Mouse (Mus musculus) CH12.LX (cell line): ENCODE measurements around the gene Gab1.

Experiments
- CTCF ChIP-seq, 2 experiments: IDR thresholded peaks in 1 of 2; conservative IDR thresholded peaks in 1 of 2; 2 replicates each; pipeline ENCODE4 v1.5.1; 2011 to 2012; ENCODE audit warnings: low read depth in 2 of 2, low read length in 2 of 2, improper control_type of control experiment in 1 of 2, inconsistent platforms in 1 of 2, mild to moderate bottlenecking in 1 of 2, moderate library complexity in 1 of 2
- MAFK ChIP-seq: IDR thresholded peaks from 2 replicates; pipeline ENCODE4 v1.6.1; 2011; ENCODE audit warnings: low read length, improper control_type of control experiment; ENCODE audit not compliant: insufficient replicate concordance
- RAD21 ChIP-seq: IDR thresholded peaks from 2 replicates; pipeline ENCODE4 v1.6.1; 2011; ENCODE audit warnings: low read depth, mild to moderate bottlenecking, low read length, improper control_type of control experiment, moderate library complexity
- ZNF384 ChIP-seq: IDR thresholded peaks from 2 replicates; pipeline ENCODE4 v1.6.1; 2012; ENCODE audit warnings: low read depth, low read length, improper control_type of control experiment, inconsistent platforms

- no peak for TF ChIP-seq RAD21
- no peak for TF ChIP-seq ZNF384
- TF ChIP-seq MAFK = no peak
- no peak for TF ChIP-seq CTCF (conservative IDR thresholded peaks at IDR 0.05 in 1 of 2, IDR thresholded peaks at IDR 0.05 in 1 of 2; ENCODE audit: low read depth in 2 of 2, low read length in 2 of 2)
Observed at GRCm38 (mm10) chr8:80843744-80844434, 36.4 kb downstream of the Gab1 start.
